Mouse (Mus musculus) limb, embryonic 14.5 days (tissue): ENCODE measurements around the gene Vash2. TPM values are rescaled to one million over a fixed set of nuclear protein-coding genes. Genes with fewer than 3 reads are reported as not detected.

Experiments used
- ATAC-seq: fragments of 200-750 bp; cut with Nextera tagmentation; 2 replicates; pipeline ENCODE4 v1.8.0; 2017; ENCODE audit warnings: low read depth, moderate number of reproducible peaks, moderate TSS enrichment; ENCODE audit not compliant: low FRiP score
- DNase-seq: peaks from one replicate; pipeline ENCODE4 v3.0.0-alpha.2; 2015; ENCODE audit warnings: low spot score
- H3K27ac ChIP-seq: fragments of 300-500 bp; sonication (generic); replicated peaks from 2 replicates; pipeline ENCODE4 v1.5.1; 2014; ENCODE audit warnings: low read depth, mild to moderate bottlenecking, low read length, moderate library complexity, mixed read lengths
- H3K27me3 ChIP-seq: fragments of 300-500 bp; sonication (generic); 2 replicates; pipeline ENCODE4 v1.6.1; 2014; ENCODE audit warnings: low read length, mixed read lengths; ENCODE audit not compliant: control insufficient read depth, insufficient read depth
- H3K36me3 ChIP-seq: fragments of 300-500 bp; sonication (generic); 2 replicates; pipeline ENCODE4 v1.6.1; 2014; ENCODE audit warnings: mild to moderate bottlenecking, low read length, moderate library complexity, mixed read lengths; ENCODE audit not compliant: control insufficient read depth, insufficient read depth
- H3K4me1 ChIP-seq: fragments of 300-500 bp; sonication (generic); 2 replicates; pipeline ENCODE4 v1.6.1; 2014; ENCODE audit warnings: antibody characterized with exemption, low read length, mixed read lengths; ENCODE audit not compliant: control insufficient read depth, insufficient read depth
- H3K4me2 ChIP-seq: fragments of 300-500 bp; sonication (generic); replicated peaks from 2 replicates; pipeline ENCODE4 v1.6.1; 2014; ENCODE audit warnings: low read depth, mild to moderate bottlenecking, low read length, moderate library complexity; ENCODE audit not compliant: severe bottlenecking
- H3K4me3 ChIP-seq: fragments of 300-500 bp; sonication (generic); replicated peaks from 2 replicates; pipeline ENCODE4 v1.5.1; 2014; ENCODE audit warnings: low read length
- H3K9ac ChIP-seq: fragments of 300-500 bp; sonication (generic); 2 replicates; pipeline ENCODE4 v1.6.1; 2014; ENCODE audit warnings: mild to moderate bottlenecking, low read depth, low read length, moderate library complexity; ENCODE audit not compliant: severe bottlenecking
- H3K9me3 ChIP-seq: fragments of 300-500 bp; sonication (generic); 2 replicates; pipeline ENCODE4 v1.6.1; 2016; ENCODE audit warnings: low read length; ENCODE audit not compliant: control insufficient read depth
- POLR2A ChIP-seq: fragments of 200-500 bp; IDR thresholded peaks from 2 replicates; pipeline ENCODE4 v1.8.0; 2012; ENCODE audit warnings: inconsistent platforms, mild to moderate bottlenecking, moderate library complexity, borderline replicate concordance; ENCODE audit not compliant: insufficient read depth, insufficient read length; ENCODE audit errors: extremely low read depth
- WGBS: fragments of 180-500 bp; shearing (Covaris S2); extraction: QIAGEN DNeasy Blood & Tissue Kit; methylation state at CpG from one replicate; pipeline ENCODE4 v1.1.7; 2014; 5-methylcytosine and 5-hydroxymethylcytosine counted together
- polyA plus RNA-seq, 2 experiments: library from polyadenylated mRNA; depleted of rRNA in 1 of 2; stranded (reverse) in 1 of 2; unstranded in 1 of 2; fragments of >200 nt; fragmentation: Nextera tagmentation in 1 of 2; extraction: Ambion mirVana in 1 of 2; gene quantifications; 2 replicates each; pipeline versions ENCODE4 v1.2.1 to v1.2.3; 2012 to 2014

The Vash2 gene
- polyA plus RNA-seq, 2 experiments = 40.1 to 64.7 TPM

GRCm38 (mm10) chr1:190976887-190977573 lies 2.1 kb downstream of the Vash2 start:
- Histone ChIP-seq H3K4me1 (peaks cover 14% of the 10 kb centered on the region), H3K36me3 (peaks cover 30% of the 10 kb centered on the region), H3K27me3 (no peaks in the 10 kb centered on the region), H3K9ac (peak overlapping the region; percentile 86), H3K4me3 (peak overlapping the region; percentile 78), H3K9me3 (no peaks in the 10 kb centered on the region), H3K4me2 (peak overlapping the region; percentile 94), H3K27ac (no peak overlapping the region)
- TF ChIP-seq POLR2A = no peak
- DNase-seq (no peak), ATAC-seq (no peak)
- 31% methylated on average over 11 of the region's 11 CpGs for WGBS

GRCm38 (mm10) chr1:190974833-190975232 lies 4.3 kb downstream of the Vash2 start:
- ATAC-seq (no peak), DNase-seq (no peak)
- 71% methylated on average over 1 of the region's 1 CpGs for WGBS
- Histone ChIP-seq H3K4me3 (no peak overlapping the region), H3K4me1 (peaks cover 14% of the 10 kb centered on the region), H3K9ac (no peak overlapping the region), H3K36me3 (peaks cover 49% of the 10 kb centered on the region), H3K4me2 (no peak overlapping the region), H3K27me3 (no peaks in the 10 kb centered on the region), H3K27ac (no peak overlapping the region), H3K9me3 (no peaks in the 10 kb centered on the region)
- no peak for TF ChIP-seq POLR2A

- Histone ChIP-seq H3K4me3 (no peak overlapping the region), H3K36me3 (peaks cover 55% of the 10 kb centered on the region), H3K4me2 (no peak overlapping the region), H3K27ac (no peak overlapping the region), H3K9me3 (no peaks in the 10 kb centered on the region), H3K27me3 (no peaks in the 10 kb centered on the region), H3K4me1 (peaks cover 14% of the 10 kb centered on the region), H3K9ac (no peak overlapping the region)
- 84% methylated on average over 8 of the region's 8 CpGs for WGBS
- ATAC-seq (no peak), DNase-seq (no peak)
- no peak for TF ChIP-seq POLR2A
Observed at GRCm38 (mm10) chr1:190974191-190974590, 4.9 kb downstream of the Vash2 start.

GRCm38 (mm10) chr1:190972612-190973192 lies 6.4 kb downstream of the Vash2 start:
- Histone ChIP-seq H3K27ac (no peak overlapping the region), H3K36me3 (peaks cover 69% of the 10 kb centered on the region), H3K9me3 (no peaks in the 10 kb centered on the region), H3K27me3 (no peaks in the 10 kb centered on the region), H3K4me3 (no peak overlapping the region), H3K4me1 (peaks cover 11% of the 10 kb centered on the region), H3K9ac (no peak overlapping the region), H3K4me2 (no peak overlapping the region)
- TF ChIP-seq POLR2A = no peak
- 64% methylated on average over 7 of the region's 7 CpGs for WGBS
- ATAC-seq = peak; percentile 91
- peak; percentile 76 for DNase-seq

- 79% methylated on average over 14 of the region's 14 CpGs for WGBS
- no peak overlapping the region for H3K4me3 ChIP-seq
- H3K36me3 ChIP-seq = peaks cover 72% of the 10 kb centered on the region
- 0 out of 2 replicates have a peak, but pooled peaks have one; percentile 1 for ATAC-seq
- no peak for TF ChIP-seq POLR2A
- H3K9me3 ChIP-seq = no peaks in the 10 kb centered on the region
- no peak for DNase-seq
- no peaks in the 10 kb centered on the region for H3K27me3 ChIP-seq
- H3K27ac ChIP-seq = no peak overlapping the region
- H3K4me2 ChIP-seq = no peak overlapping the region
- peaks cover 4% of the 10 kb centered on the region for H3K4me1 ChIP-seq
- no peak overlapping the region for H3K9ac ChIP-seq
Observed at GRCm38 (mm10) chr1:190971708-190972610, 7.1 kb downstream of the Vash2 start.
